Mouse (Mus musculus) E14TG2a.4 (cell line): ENCODE measurements around the gene Rab21.

Experiments used
- CTCF ChIP-seq: conservative IDR thresholded peaks from 2 replicates; pipeline ENCODE4 v1.5.1; 2014; ENCODE audit warnings: low read length
- NANOG ChIP-seq: IDR thresholded peaks from 2 replicates; pipeline ENCODE4 v1.6.1; 2014; ENCODE audit warnings: borderline replicate concordance, low read length, mixed read lengths
- POU5F1 ChIP-seq: IDR thresholded peaks from 2 replicates; pipeline ENCODE4 v1.6.1; 2014; ENCODE audit warnings: low read length, borderline replicate concordance

GRCm38 (mm10) chr10:115323295-115323694, 7.9 kb upstream of the Rab21 start:
- TF ChIP-seq CTCF (peak; percentile 83), POU5F1 (no peak), NANOG (no peak)
